Mouse (Mus musculus): ENCODE data around the gene Slc30a1.

The Slc30a1 gene

GRCm38 (mm10) chr1:191896806-191897552 lies 9.6 kb upstream of the Slc30a1 start:
- no peak for DNase-seq (ENCODE audit: low read depth)

- no peak for DNase-seq (ENCODE audit: low read depth)
Observed at GRCm38 (mm10) chr1:191905637-191906533, 682 bp upstream of the Slc30a1 start.

- peak; percentile 72 for DNase-seq (ENCODE audit: low read depth)
Observed at GRCm38 (mm10) chr1:191907431-191907810, 854 bp downstream of the Slc30a1 start.

- DNase-seq (ENCODE audit: low read depth), result no peak
Observed at GRCm38 (mm10) chr1:191908906-191909305, 2.3 kb downstream of the Slc30a1 start.

GRCm38 (mm10) chr1:191909316-191909715 lies 2.7 kb downstream of the Slc30a1 start:
- DNase-seq (ENCODE audit: low read depth), result no peak

- DNase-seq (ENCODE audit: low read depth), result no peak
Observed at GRCm38 (mm10) chr1:191910646-191911045, 4.1 kb downstream of the Slc30a1 start.

- DNase-seq (ENCODE audit: low read depth), result peak; percentile 63
Observed at GRCm38 (mm10) chr1:191911067-191911668, 4.6 kb downstream of the Slc30a1 start.

GRCm38 (mm10) chr1:191914647-191915046 lies 8.1 kb downstream of the Slc30a1 start:
- DNase-seq (ENCODE audit: low read depth), result no peak

- DNase-seq (ENCODE audit: low read depth), result no peak
Observed at GRCm38 (mm10) chr1:191915586-191915985, 9.0 kb downstream of the Slc30a1 start.

GRCm38 (mm10) chr1:191916876-191917275 lies 10.3 kb downstream of the Slc30a1 start:
- no peak for DNase-seq (ENCODE audit: low read depth)

- no peak for DNase-seq (ENCODE audit: low read depth)
Observed at GRCm38 (mm10) chr1:191919336-191919735, 12.8 kb downstream of the Slc30a1 start.

GRCm38 (mm10) chr1:191921701-191922100 lies 15.1 kb downstream of the Slc30a1 start:
- DNase-seq (ENCODE audit: low read depth), result no peak

- DNase-seq (ENCODE audit: low read depth), result no peak
Observed at GRCm38 (mm10) chr1:191925496-191925895, 18.9 kb downstream of the Slc30a1 start.

- no peak for DNase-seq (ENCODE audit: low read depth)
Observed at GRCm38 (mm10) chr1:191926681-191927080, 20.1 kb downstream of the Slc30a1 start.

GRCm38 (mm10) chr1:191928345-191928744 lies 21.8 kb downstream of the Slc30a1 start:
- DNase-seq (ENCODE audit: low read depth), result no peak

GRCm38 (mm10) chr1:191929065-191929464 lies 22.5 kb downstream of the Slc30a1 start:
- DNase-seq (ENCODE audit: low read depth), result no peak

GRCm38 (mm10) chr1:191929897-191930524 lies 23.4 kb downstream of the Slc30a1 start:
- no peak for DNase-seq (ENCODE audit: low read depth)

GRCm38 (mm10) chr1:191930525-191931105 lies 24.0 kb downstream of the Slc30a1 start:
- no peak for DNase-seq (ENCODE audit: low read depth)

GRCm38 (mm10) chr1:191932286-191932985 lies 25.9 kb downstream of the Slc30a1 start:
- no peak for DNase-seq (ENCODE audit: low read depth)

GRCm38 (mm10) chr1:191932986-191933632 lies 26.5 kb downstream of the Slc30a1 start:
- no peak for DNase-seq (ENCODE audit: low read depth)

- no peak for DNase-seq (ENCODE audit: low read depth)
Observed at GRCm38 (mm10) chr1:191943638-191944037, 37.1 kb downstream of the Slc30a1 start.
